7 mouse cellular contexts compared by ENCODE assay signal in the genomic region with DNA sequence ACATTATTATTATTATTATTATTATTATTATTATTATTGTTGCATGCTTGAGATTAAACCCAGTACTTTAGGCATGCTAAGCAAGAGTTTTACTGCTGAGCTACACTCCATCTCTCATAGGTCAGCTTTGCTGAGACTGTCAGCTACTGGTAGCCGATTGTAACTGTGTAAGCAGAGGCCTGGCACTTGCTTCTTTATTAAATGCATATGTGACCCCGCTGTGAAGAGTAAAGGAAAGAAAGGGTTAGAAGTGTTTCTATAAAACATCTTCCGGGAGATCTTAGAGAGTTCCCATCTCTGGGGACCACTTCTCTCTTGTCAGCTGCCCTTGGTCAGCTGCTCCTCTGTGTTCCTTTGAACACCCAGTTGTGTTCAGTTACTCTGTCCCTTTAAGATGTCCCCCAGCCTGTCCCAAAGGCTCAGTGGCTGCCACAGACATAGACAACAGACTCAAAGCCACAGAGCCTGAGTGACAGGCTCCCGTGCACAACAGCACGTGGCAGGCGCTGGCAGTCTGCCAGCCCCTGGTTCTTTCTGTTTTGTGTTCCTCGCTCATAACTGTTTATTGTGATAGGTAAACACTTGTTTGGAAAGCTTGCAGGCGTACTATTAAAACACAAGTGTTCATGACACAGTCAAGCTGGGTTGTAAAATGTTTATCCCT.
A peak's percentile ranks its signal among the peaks of the same experiment; 100 is the strongest.
DNase-seq lines count a peak whose midpoint lies in the region; ATAC-seq lines count a peak whose summit lies in the region.

No protein-coding gene starts in this region.

- H3K4me3 ChIP-seq in liver, embryonic 12.5 days: no peak overlapping the region
- no peak overlapping the region for H3K4me3 ChIP-seq in embryonic facial prominence, embryonic 10.5 days
- no peak overlapping the region for H3K4me3 ChIP-seq in limb, embryonic 12.5 days (replicated peaks)
- no peak overlapping the region for H3K4me3 ChIP-seq in neural tube, embryonic 13.5 days

- no peaks in the 10 kb centered on the region for H3K9me3 ChIP-seq in liver, embryonic 12.5 days (replicated peaks)
- H3K9me3 ChIP-seq in embryonic facial prominence, embryonic 10.5 days: no peaks in the 10 kb centered on the region
- H3K9me3 ChIP-seq in limb, embryonic 12.5 days: 0 out of 2 replicates have a peak, but pooled peaks cover 1% of the 10 kb centered on the region
- no peaks in the 10 kb centered on the region for H3K9me3 ChIP-seq in neural tube, embryonic 13.5 days

- ATAC-seq in liver, embryonic 12.5 days: no peak
- no peak for ATAC-seq in limb, embryonic 12.5 days (ENCODE audit: insufficient number of reproducible peaks, insufficient read depth, low FRiP score, low TSS enrichment, low read depth)
- 0 out of 2 replicates have a peak, but pooled peaks have one; percentile 53 for ATAC-seq in neural tube, embryonic 13.5 days (ENCODE audit: low read depth)

- peak; percentile 5 for DNase-seq in liver
- peak; percentile 50 for DNase-seq in embryonic facial prominence, embryonic 10.5 days (ENCODE audit: low spot score)
- DNase-seq in heart, postnatal 10 days: peak; percentile 16 to 29
- DNase-seq in frontal cortex, postnatal 14 days (ENCODE audit: low spot score in 2 of 2): no peak

- 53% methylated on average over 8 of the region's 8 CpGs for WGBS in liver, embryonic 12.5 days (ENCODE audit: insufficient replicate concordance)
- 35% methylated on average over 8 of the region's 8 CpGs for WGBS in embryonic facial prominence, embryonic 10.5 days
- 15% methylated on average over 8 of the region's 8 CpGs for WGBS in limb, embryonic 12.5 days
- 31% methylated on average over 8 of the region's 8 CpGs for WGBS in neural tube, embryonic 13.5 days

- H3K36me3 ChIP-seq in liver, embryonic 12.5 days: no peaks in the 10 kb centered on the region
- H3K36me3 ChIP-seq in embryonic facial prominence, embryonic 10.5 days (replicated peaks): no peaks in the 10 kb centered on the region
- H3K36me3 ChIP-seq in limb, embryonic 12.5 days: no peaks in the 10 kb centered on the region
- H3K36me3 ChIP-seq in neural tube, embryonic 13.5 days: no peaks in the 10 kb centered on the region

- H3K9ac ChIP-seq in liver, embryonic 12.5 days: no peak overlapping the region
- H3K9ac ChIP-seq in limb, embryonic 12.5 days (replicated peaks): no peak overlapping the region
- no peak overlapping the region for H3K9ac ChIP-seq in neural tube, embryonic 13.5 days

- intact Hi-C loops in heart, postnatal 10 days (cut with DNase I): no loop called here

- H3K27me3 ChIP-seq in liver, embryonic 12.5 days (replicated peaks): no peaks in the 10 kb centered on the region
- H3K27me3 ChIP-seq in embryonic facial prominence, embryonic 10.5 days (replicated peaks; ENCODE audit: low read depth, poor library complexity, severe bottlenecking): no peaks in the 10 kb centered on the region
- H3K27me3 ChIP-seq in limb, embryonic 12.5 days: peaks cover 3% of the 10 kb centered on the region; the same call in 1 of the 2 replicates
- H3K27me3 ChIP-seq in neural tube, embryonic 13.5 days: no peaks in the 10 kb centered on the region

- no peak overlapping the region for H3K4me2 ChIP-seq in liver, embryonic 12.5 days
- peak overlapping the region; percentile 34 for H3K4me2 ChIP-seq in limb, embryonic 12.5 days
- H3K4me2 ChIP-seq in neural tube, embryonic 13.5 days: no peak overlapping the region

- H3K27ac ChIP-seq in liver, embryonic 12.5 days: no peak overlapping the region
- peak overlapping the region; percentile 10; the same call in 1 of the 2 replicates for H3K27ac ChIP-seq in embryonic facial prominence, embryonic 10.5 days (replicated peaks)
- H3K27ac ChIP-seq in limb, embryonic 12.5 days: no peak overlapping the region
- H3K27ac ChIP-seq in neural tube, embryonic 13.5 days (replicated peaks): no peak overlapping the region

- H3K4me1 ChIP-seq in liver, embryonic 12.5 days: no peaks in the 10 kb centered on the region
- H3K4me1 ChIP-seq in embryonic facial prominence, embryonic 10.5 days: peaks cover 7% of the 10 kb centered on the region
- H3K4me1 ChIP-seq in limb, embryonic 12.5 days (replicated peaks): peaks cover 12% of the 10 kb centered on the region
- H3K4me1 ChIP-seq in neural tube, embryonic 13.5 days (replicated peaks): peaks cover 10% of the 10 kb centered on the region

Comparison
In these comparisons a context has a peak if more than half of its experiments do, and no peak if none do; other contexts are left out.
1. DNase-seq: peak in liver (single experiment), embryonic facial prominence, embryonic 10.5 days (single experiment) and heart, postnatal 10 days (2 of 2); none in frontal cortex, postnatal 14 days (0 of 2).